Mouse (Mus musculus): ENCODE results near the gene Tmem245. TPM values are rescaled to one million over a fixed set of nuclear protein-coding genes. Genes with fewer than 3 reads are reported as not detected.

Gene Tmem245
- polyA plus RNA-seq, 1 experiment from 2014 or later, result 4.8 TPM

DNA sequence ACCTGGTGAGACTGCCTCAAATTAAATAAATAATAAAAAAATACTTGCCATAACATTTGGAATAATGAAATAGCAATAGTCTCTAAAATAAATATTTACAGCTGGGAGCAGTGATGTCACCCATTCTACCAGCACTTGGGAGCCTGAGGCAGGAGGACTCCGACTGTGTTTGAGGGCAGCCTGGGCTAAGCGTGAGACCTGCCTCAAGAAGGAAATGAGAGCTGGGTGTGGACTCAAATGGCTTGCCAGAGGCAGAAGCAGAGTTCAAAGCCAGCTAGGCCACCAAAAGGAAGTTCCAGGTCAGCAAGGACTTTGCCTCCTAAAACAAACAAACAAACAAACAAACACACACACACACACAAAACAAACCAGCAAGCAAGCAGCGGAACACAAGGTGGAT is 99.8 kb downstream of the Tmem245 start:
- Histone ChIP-seq H3K36me3 (ENCODE audit: control insufficient read depth, insufficient read depth, low read length) (peaks cover 11% of the 10 kb centered on the region), H3K9ac (ENCODE audit: low read length) (no peak overlapping the region), H3K4me1 (ENCODE audit: control insufficient read depth, insufficient read depth, low read length) (no peaks in the 10 kb centered on the region), H3K4me3 (ENCODE audit: low read depth, low read length) (no peak overlapping the region), H3K27me3 (replicated peaks; ENCODE audit: control insufficient read depth, insufficient read depth, low read length) (no peaks in the 10 kb centered on the region), H3K9me3 (replicated peaks; ENCODE audit: control insufficient read depth, low read length) (no peaks in the 10 kb centered on the region), H3K27ac (ENCODE audit: low read depth, low read length) (no peak overlapping the region), H3K4me2 (ENCODE audit: low read length) (no peak overlapping the region)
- WGBS, result 93% methylated on average over 3 of the region's 3 CpGs
- ATAC-seq (no peak), DNase-seq (ENCODE audit: low spot score) (no peak)

GRCm38 (mm10) chr4:56845896-56846533 is 101.2 kb downstream of the Tmem245 start:
- H3K9me3 ChIP-seq (replicated peaks; ENCODE audit: control insufficient read depth, low read length), result no peaks in the 10 kb centered on the region
- H3K9ac ChIP-seq (ENCODE audit: low read length), result no peak overlapping the region
- H3K36me3 ChIP-seq (ENCODE audit: control insufficient read depth, insufficient read depth, low read length), result peaks cover 22% of the 10 kb centered on the region
- H3K4me3 ChIP-seq (ENCODE audit: low read depth, low read length), result no peak overlapping the region
- no peaks in the 10 kb centered on the region for H3K27me3 ChIP-seq (replicated peaks; ENCODE audit: control insufficient read depth, insufficient read depth, low read length)
- WGBS, result 59% methylated on average over 12 of the region's 12 CpGs
- no peak overlapping the region for H3K27ac ChIP-seq (ENCODE audit: low read depth, low read length)
- H3K4me1 ChIP-seq (ENCODE audit: control insufficient read depth, insufficient read depth, low read length), result no peaks in the 10 kb centered on the region
- H3K4me2 ChIP-seq (ENCODE audit: low read length), result no peak overlapping the region
- ATAC-seq (no peak), DNase-seq (ENCODE audit: low spot score) (no peak)

DNA sequence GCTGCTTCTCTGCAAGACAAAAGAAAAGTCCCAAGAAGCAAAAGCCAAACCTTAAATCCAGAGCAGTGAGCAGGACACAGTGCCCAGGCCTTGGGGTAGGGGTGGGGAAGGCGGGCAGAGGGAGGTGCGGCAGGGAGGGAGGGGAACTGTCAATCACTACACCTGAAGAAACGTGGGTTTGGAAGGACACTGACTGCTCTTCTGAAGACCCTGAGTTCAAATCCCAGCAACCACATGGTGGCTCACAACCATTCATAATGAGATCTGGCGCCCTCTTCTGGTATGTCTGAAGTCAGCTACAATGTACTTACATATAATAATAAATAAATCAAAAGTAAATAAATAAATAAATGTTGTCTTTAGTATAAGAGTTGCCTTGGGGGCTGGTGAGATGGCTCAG is 102.3 kb downstream of the Tmem245 start:
- 95% methylated on average over 4 of the region's 4 CpGs for WGBS
- H3K9ac ChIP-seq (ENCODE audit: low read length), result no peak overlapping the region
- H3K4me2 ChIP-seq (ENCODE audit: low read length), result no peak overlapping the region
- ATAC-seq, result no peak
- H3K4me3 ChIP-seq (ENCODE audit: low read depth, low read length), result no peak overlapping the region
- no peak overlapping the region for H3K27ac ChIP-seq (ENCODE audit: low read depth, low read length)
- no peaks in the 10 kb centered on the region for H3K27me3 ChIP-seq (replicated peaks; ENCODE audit: control insufficient read depth, insufficient read depth, low read length)
- no peak for DNase-seq (ENCODE audit: low spot score)
- H3K36me3 ChIP-seq (ENCODE audit: control insufficient read depth, insufficient read depth, low read length), result peaks cover 32% of the 10 kb centered on the region
- H3K4me1 ChIP-seq (ENCODE audit: control insufficient read depth, insufficient read depth, low read length), result no peaks in the 10 kb centered on the region
- H3K9me3 ChIP-seq (replicated peaks; ENCODE audit: control insufficient read depth, low read length), result no peaks in the 10 kb centered on the region

- 90% methylated on average over 2 of the region's 2 CpGs for WGBS
- H3K4me1 ChIP-seq (ENCODE audit: control insufficient read depth, insufficient read depth, low read length), result no peaks in the 10 kb centered on the region
- H3K9me3 ChIP-seq (replicated peaks; ENCODE audit: control insufficient read depth, low read length), result no peaks in the 10 kb centered on the region
- no peak overlapping the region for H3K27ac ChIP-seq (ENCODE audit: low read depth, low read length)
- H3K9ac ChIP-seq (ENCODE audit: low read length), result no peak overlapping the region
- H3K4me2 ChIP-seq (ENCODE audit: low read length), result no peak overlapping the region
- DNase-seq (ENCODE audit: low spot score) (no peak), ATAC-seq (no peak)
- H3K4me3 ChIP-seq (ENCODE audit: low read depth, low read length), result no peak overlapping the region
- peaks cover 34% of the 10 kb centered on the region for H3K36me3 ChIP-seq (ENCODE audit: control insufficient read depth, insufficient read depth, low read length)
- H3K27me3 ChIP-seq (replicated peaks; ENCODE audit: control insufficient read depth, insufficient read depth, low read length), result no peaks in the 10 kb centered on the region
These were observed 103.3 kb downstream of the Tmem245 start for GRCm38 (mm10) chr4:56843963-56844362.

- ATAC-seq (no peak), DNase-seq (ENCODE audit: low spot score) (no peak)
- 75% methylated on average over 7 of the region's 7 CpGs for WGBS
- Histone ChIP-seq H3K4me1 (ENCODE audit: control insufficient read depth, insufficient read depth, low read length) (no peaks in the 10 kb centered on the region), H3K9ac (ENCODE audit: low read length) (no peak overlapping the region), H3K36me3 (ENCODE audit: control insufficient read depth, insufficient read depth, low read length) (peaks cover 46% of the 10 kb centered on the region), H3K4me3 (ENCODE audit: low read depth, low read length) (no peak overlapping the region), H3K27me3 (replicated peaks; ENCODE audit: control insufficient read depth, insufficient read depth, low read length) (no peaks in the 10 kb centered on the region), H3K4me2 (ENCODE audit: low read length) (no peak overlapping the region), H3K27ac (ENCODE audit: low read depth, low read length) (no peak overlapping the region), H3K9me3 (replicated peaks; ENCODE audit: control insufficient read depth, low read length) (no peaks in the 10 kb centered on the region)
These were observed 104.7 kb downstream of the Tmem245 start for GRCm38 (mm10) chr4:56842501-56842900.

GRCm38 (mm10) chr4:56840297-56840696 is 106.9 kb downstream of the Tmem245 start:
- WGBS, result 96% methylated on average over 3 of the region's 3 CpGs

DNA sequence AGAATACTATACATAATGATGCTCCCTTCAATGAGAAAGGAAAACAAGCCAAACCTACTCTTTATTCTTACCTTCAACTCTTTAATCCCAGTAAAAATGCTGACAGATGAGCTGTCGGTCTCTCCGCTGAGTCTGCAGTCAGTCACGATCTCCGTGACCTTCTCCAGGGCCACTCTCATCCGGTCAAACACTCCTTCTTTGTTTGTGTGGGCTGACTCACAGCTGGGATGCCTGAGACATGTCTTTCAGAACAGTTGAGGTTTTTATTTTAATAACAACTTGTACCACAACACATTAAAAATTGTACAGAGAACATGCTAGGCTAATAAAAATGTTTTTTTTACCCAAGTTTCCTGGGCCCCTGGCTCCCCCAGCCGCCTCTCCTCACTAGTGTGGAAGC is 109.6 kb downstream of the Tmem245 start:
- H3K4me1 ChIP-seq (ENCODE audit: control insufficient read depth, insufficient read depth, low read length), result no peaks in the 10 kb centered on the region
- DNase-seq (ENCODE audit: low spot score), result no peak
- H3K27me3 ChIP-seq (replicated peaks; ENCODE audit: control insufficient read depth, insufficient read depth, low read length), result no peaks in the 10 kb centered on the region
- H3K27ac ChIP-seq (ENCODE audit: low read depth, low read length), result no peak overlapping the region
- ATAC-seq, result no peak
- H3K9ac ChIP-seq (ENCODE audit: low read length), result no peak overlapping the region
- WGBS, result 92% methylated on average over 6 of the region's 6 CpGs
- H3K36me3 ChIP-seq (ENCODE audit: control insufficient read depth, insufficient read depth, low read length), result peaks cover 64% of the 10 kb centered on the region
- H3K4me2 ChIP-seq (ENCODE audit: low read length), result no peak overlapping the region
- no peaks in the 10 kb centered on the region for H3K9me3 ChIP-seq (replicated peaks; ENCODE audit: control insufficient read depth, low read length)
- H3K4me3 ChIP-seq (ENCODE audit: low read depth, low read length), result no peak overlapping the region

More at GRCm38 (mm10) chr4:56840297-56840696, 106.9 kb downstream of the Tmem245 start:
- ATAC-seq (no peak), DNase-seq (ENCODE audit: low spot score) (no peak)
- Histone ChIP-seq H3K27ac (ENCODE audit: low read depth, low read length) (no peak overlapping the region), H3K4me2 (ENCODE audit: low read length) (no peak overlapping the region), H3K4me3 (ENCODE audit: low read depth, low read length) (no peak overlapping the region), H3K27me3 (replicated peaks; ENCODE audit: control insufficient read depth, insufficient read depth, low read length) (no peaks in the 10 kb centered on the region), H3K36me3 (ENCODE audit: control insufficient read depth, insufficient read depth, low read length) (peaks cover 55% of the 10 kb centered on the region), H3K4me1 (ENCODE audit: control insufficient read depth, insufficient read depth, low read length) (no peaks in the 10 kb centered on the region), H3K9me3 (replicated peaks; ENCODE audit: control insufficient read depth, low read length) (no peaks in the 10 kb centered on the region), H3K9ac (ENCODE audit: low read length) (no peak overlapping the region)

DNA sequence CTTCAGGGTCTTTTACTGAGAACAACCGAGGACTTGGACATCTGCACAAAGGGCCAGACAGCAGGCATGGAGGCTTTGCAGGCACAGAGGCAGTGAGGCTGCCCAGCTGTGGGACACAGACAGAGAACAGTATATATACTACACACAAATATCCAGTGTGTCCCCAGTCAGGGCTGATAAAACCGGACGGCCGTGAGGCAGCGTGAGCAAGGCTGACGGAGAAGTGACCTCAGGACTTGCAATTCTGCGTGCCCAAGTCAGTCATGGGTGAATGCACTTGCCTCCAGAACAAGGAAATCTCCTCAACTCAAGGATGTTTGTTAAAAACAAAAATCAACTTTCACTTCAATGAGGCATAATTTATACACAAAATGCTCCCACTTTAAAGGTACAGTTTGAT is 115.2 kb downstream of the Tmem245 start:
- Histone ChIP-seq H3K4me3 (ENCODE audit: low read depth, low read length) (no peak overlapping the region), H3K27me3 (replicated peaks; ENCODE audit: control insufficient read depth, insufficient read depth, low read length) (no peaks in the 10 kb centered on the region), H3K36me3 (ENCODE audit: control insufficient read depth, insufficient read depth, low read length) (peaks cover 43% of the 10 kb centered on the region), H3K4me2 (ENCODE audit: low read length) (no peak overlapping the region), H3K27ac (ENCODE audit: low read depth, low read length) (no peak overlapping the region), H3K4me1 (ENCODE audit: control insufficient read depth, insufficient read depth, low read length) (no peaks in the 10 kb centered on the region; the same call in 1 of the 2 replicates), H3K9ac (ENCODE audit: low read length) (no peak overlapping the region), H3K9me3 (replicated peaks; ENCODE audit: control insufficient read depth, low read length) (no peaks in the 10 kb centered on the region)
- no peak for DNase-seq (ENCODE audit: low spot score)
- WGBS, result 92% methylated on average over 7 of the region's 7 CpGs
- ATAC-seq, result no peak

- Histone ChIP-seq H3K4me2 (ENCODE audit: low read length) (no peak overlapping the region), H3K36me3 (ENCODE audit: control insufficient read depth, insufficient read depth, low read length) (peaks cover 42% of the 10 kb centered on the region), H3K9me3 (replicated peaks; ENCODE audit: control insufficient read depth, low read length) (no peaks in the 10 kb centered on the region), H3K4me3 (ENCODE audit: low read depth, low read length) (no peak overlapping the region), H3K27ac (ENCODE audit: low read depth, low read length) (no peak overlapping the region), H3K9ac (ENCODE audit: low read length) (no peak overlapping the region), H3K27me3 (replicated peaks; ENCODE audit: control insufficient read depth, insufficient read depth, low read length) (no peaks in the 10 kb centered on the region), H3K4me1 (ENCODE audit: control insufficient read depth, insufficient read depth, low read length) (no peaks in the 10 kb centered on the region; the same call in 1 of the 2 replicates)
- ATAC-seq (no peak), DNase-seq (ENCODE audit: low spot score) (no peak)
- 76% methylated on average over 13 of the region's 13 CpGs for WGBS
These were observed 116.1 kb downstream of the Tmem245 start for GRCm38 (mm10) chr4:56831013-56831609.

All from forebrain, embryonic 14.5 days (tissue).